Mouse (Mus musculus): ENCODE data around the gene Pcgf2.

GRCm38 (mm10) chr11:97644834-97645233 is 55.5 kb downstream of the Pcgf2 start:
- peak; percentile 31 for TF ChIP-seq CTCF (IDR thresholded peaks at IDR 0.05; ENCODE audit: control insufficient read depth, insufficient read depth, insufficient read length)
- TF ChIP-seq MYOG (IDR thresholded peaks at IDR 0.05; ENCODE audit: control insufficient read depth, extremely low read depth, insufficient read length) = no peak

Data from C2C12 (cell line).